Mouse (Mus musculus) forebrain, embryonic 13.5 days (tissue): ENCODE measurements at regions not wholly inside any gene's neighbourhood (a gene's known extent, or its start where the extent isn't known, plus 50 kb on each side); places are given as distances from the start of the nearest gene placed in this dataset.

Experiments used
- ATAC-seq: fragments of 200-750 bp; cut with Nextera tagmentation; 2 replicates; pipeline ENCODE4 v1.8.0; 2017
- H3K27ac ChIP-seq: fragments of 300-500 bp; sonication (generic); 2 replicates; pipeline ENCODE4 v1.5.1; 2015; ENCODE audit warnings: inconsistent platforms, mild to moderate bottlenecking, moderate library complexity
- H3K27me3 ChIP-seq: fragments of 300-500 bp; sonication (generic); 2 replicates; pipeline ENCODE4 v1.6.1; 2015; ENCODE audit warnings: mild to moderate bottlenecking, inconsistent platforms
- H3K36me3 ChIP-seq: fragments of 300-500 bp; sonication (generic); 2 replicates; pipeline ENCODE4 v1.6.1; 2015; ENCODE audit warnings: mild to moderate bottlenecking, inconsistent platforms; ENCODE audit not compliant: poor library complexity, severe bottlenecking
- H3K4me1 ChIP-seq: fragments of 300-500 bp; sonication (generic); 2 replicates; pipeline ENCODE4 v1.6.1; 2015; ENCODE audit warnings: inconsistent platforms
- H3K4me2 ChIP-seq: fragments of 300-500 bp; sonication (generic); 2 replicates; pipeline ENCODE4 v1.6.1; 2015; ENCODE audit warnings: inconsistent platforms, mild to moderate bottlenecking, moderate library complexity
- H3K4me3 ChIP-seq: fragments of 300-500 bp; sonication (generic); 2 replicates; pipeline ENCODE4 v1.5.1; 2015; ENCODE audit warnings: mild to moderate bottlenecking, inconsistent platforms
- H3K9ac ChIP-seq: fragments of 300-500 bp; sonication (generic); 2 replicates; pipeline ENCODE4 v1.6.1; 2015; ENCODE audit warnings: mild to moderate bottlenecking, inconsistent platforms
- H3K9me3 ChIP-seq: fragments of 300-500 bp; sonication (generic); replicated peaks from 2 replicates; pipeline ENCODE4 v1.6.1; 2016; ENCODE audit warnings: inconsistent platforms
- WGBS: fragments of 180-500 bp; shearing (Covaris S2); methylation state at CpG from one replicate; pipeline ENCODE4 v1.1.7; 2015; 5-methylcytosine and 5-hydroxymethylcytosine counted together

DNA sequence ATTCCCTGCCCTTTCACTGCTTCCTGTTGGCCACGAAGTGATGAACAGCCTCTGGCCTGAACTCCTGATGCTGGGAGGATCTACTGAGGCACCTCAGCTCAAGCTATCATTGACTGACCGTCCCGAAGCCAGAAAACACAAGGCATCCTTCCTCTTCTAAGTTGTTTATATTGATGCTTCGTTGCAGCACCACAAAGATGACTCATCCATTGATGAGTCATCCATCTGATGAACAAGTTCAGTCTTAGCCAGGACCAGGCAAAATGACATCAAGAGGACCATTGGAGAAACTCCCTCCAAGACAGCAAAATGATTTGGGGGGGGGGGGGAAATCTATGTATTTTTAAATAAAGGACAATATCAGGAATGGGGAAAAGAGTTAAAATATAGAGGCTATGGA lies 144.5 kb downstream of the Rab28 start:
- Histone ChIP-seq H3K4me1 (no peaks in the 10 kb centered on the region), H3K27me3 (no peaks in the 10 kb centered on the region), H3K9ac (no peak overlapping the region), H3K27ac (no peak overlapping the region), H3K4me2 (no peak overlapping the region), H3K4me3 (no peak overlapping the region), H3K9me3 (no peaks in the 10 kb centered on the region), H3K36me3 (no peaks in the 10 kb centered on the region)
- ATAC-seq = no peak
- WGBS = 84% methylated on average over 4 of the region's 4 CpGs

DNA sequence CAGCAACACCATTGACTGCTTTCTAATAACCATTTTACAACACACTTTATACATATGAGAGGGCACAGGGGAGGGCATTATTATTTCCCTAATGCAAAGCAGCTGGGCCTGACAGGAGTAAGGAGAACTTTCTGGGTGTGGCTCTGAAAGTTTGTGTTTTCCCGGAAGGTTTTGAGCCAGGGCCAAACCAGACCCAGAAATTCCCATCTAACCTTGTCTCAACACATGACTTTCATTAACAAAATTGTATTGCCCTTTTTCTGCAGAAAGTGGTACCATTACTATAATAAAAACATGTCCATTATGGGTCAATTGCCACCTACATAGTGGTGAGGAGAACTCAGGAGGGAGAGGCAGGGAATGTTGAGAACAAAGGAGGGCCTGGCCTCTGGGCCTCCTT lies 145.7 kb downstream of the Rab28 start:
- Histone ChIP-seq H3K4me2 (no peak overlapping the region), H3K9me3 (no peaks in the 10 kb centered on the region), H3K27me3 (no peaks in the 10 kb centered on the region), H3K27ac (no peak overlapping the region), H3K4me3 (no peak overlapping the region), H3K4me1 (no peaks in the 10 kb centered on the region), H3K36me3 (no peaks in the 10 kb centered on the region), H3K9ac (no peak overlapping the region)
- no peak for ATAC-seq
- 91% methylated on average over 1 of the region's 1 CpGs for WGBS

DNA sequence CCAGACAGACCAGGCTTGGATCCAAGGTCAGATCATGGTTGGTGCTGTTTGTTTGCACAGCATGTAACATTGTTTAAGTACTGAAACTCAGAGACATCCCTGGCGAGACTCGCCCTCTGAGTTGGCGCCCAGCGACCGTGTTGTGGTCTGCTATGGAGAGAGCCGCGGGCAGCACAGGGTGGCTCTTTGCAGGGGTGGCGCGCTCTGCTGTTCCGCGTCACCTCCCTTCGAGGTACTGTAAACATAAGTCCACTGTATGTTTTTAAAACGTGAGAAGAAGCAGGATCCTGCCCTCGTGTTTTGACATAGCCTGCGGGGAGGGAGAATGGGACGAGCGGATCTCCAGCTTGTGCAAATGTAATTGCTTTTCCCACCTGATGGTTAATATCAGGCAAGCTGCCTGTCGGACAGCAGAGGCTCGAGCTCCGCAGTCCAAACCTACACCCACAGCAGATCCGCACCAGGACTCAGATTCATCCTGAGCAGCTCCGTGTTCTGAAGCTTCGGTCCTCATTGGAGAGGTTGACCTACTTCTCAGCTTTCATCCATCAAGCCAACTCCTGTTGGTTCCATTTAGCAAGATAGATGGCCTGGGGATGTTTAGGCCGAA lies 151.2 kb downstream of the Rab28 start:
- Histone ChIP-seq H3K9me3 (no peaks in the 10 kb centered on the region), H3K27me3 (no peaks in the 10 kb centered on the region), H3K9ac (no peak overlapping the region), H3K27ac (no peak overlapping the region), H3K4me1 (no peaks in the 10 kb centered on the region), H3K4me2 (peak overlapping the region; percentile 33; the same call in 1 of the 2 replicates), H3K36me3 (no peaks in the 10 kb centered on the region), H3K4me3 (no peak overlapping the region)
- ATAC-seq = peak; percentile 45; the same call in 1 of the 2 replicates
- WGBS = 56% methylated on average over 24 of the region's 24 CpGs

DNA sequence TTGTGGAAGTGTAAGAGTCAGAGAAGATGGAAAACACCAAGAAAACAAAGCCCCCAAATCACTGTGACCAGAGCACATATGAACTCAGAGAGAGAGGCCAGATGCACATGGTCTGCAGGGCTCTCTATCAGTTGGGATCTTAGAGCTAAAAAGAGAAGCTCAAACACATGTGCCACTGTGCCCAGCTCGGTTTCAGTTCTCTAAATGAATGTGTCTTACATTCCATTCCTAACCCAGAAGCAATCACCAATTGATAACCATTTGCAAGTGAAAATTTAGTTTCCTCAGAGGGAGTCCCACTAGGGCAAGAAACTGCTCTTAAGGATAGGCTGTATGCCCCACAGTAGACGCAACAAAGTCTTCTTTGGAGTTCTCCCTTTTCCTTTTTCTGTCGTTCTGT lies 153.6 kb downstream of the Rab28 start:
- H3K9me3 ChIP-seq = no peaks in the 10 kb centered on the region
- H3K9ac ChIP-seq = no peak overlapping the region
- no peak for ATAC-seq
- no peaks in the 10 kb centered on the region for H3K36me3 ChIP-seq
- no peaks in the 10 kb centered on the region for H3K27me3 ChIP-seq
- no peak overlapping the region for H3K27ac ChIP-seq
- H3K4me2 ChIP-seq = no peak overlapping the region
- WGBS = 83% methylated on average over 3 of the region's 3 CpGs
- H3K4me3 ChIP-seq = no peak overlapping the region
- H3K4me1 ChIP-seq = no peaks in the 10 kb centered on the region

GRCm38 (mm10) chr5:41550063-41550462 lies 157.9 kb downstream of the Rab28 start:
- 80% methylated on average over 2 of the region's 2 CpGs for WGBS
- no peak overlapping the region for H3K9ac ChIP-seq
- no peak overlapping the region for H3K27ac ChIP-seq
- no peak overlapping the region for H3K4me2 ChIP-seq
- no peak for ATAC-seq
- no peaks in the 10 kb centered on the region for H3K4me1 ChIP-seq
- H3K27me3 ChIP-seq = no peaks in the 10 kb centered on the region
- H3K9me3 ChIP-seq = no peaks in the 10 kb centered on the region
- H3K4me3 ChIP-seq = no peak overlapping the region
- H3K36me3 ChIP-seq = no peaks in the 10 kb centered on the region

DNA sequence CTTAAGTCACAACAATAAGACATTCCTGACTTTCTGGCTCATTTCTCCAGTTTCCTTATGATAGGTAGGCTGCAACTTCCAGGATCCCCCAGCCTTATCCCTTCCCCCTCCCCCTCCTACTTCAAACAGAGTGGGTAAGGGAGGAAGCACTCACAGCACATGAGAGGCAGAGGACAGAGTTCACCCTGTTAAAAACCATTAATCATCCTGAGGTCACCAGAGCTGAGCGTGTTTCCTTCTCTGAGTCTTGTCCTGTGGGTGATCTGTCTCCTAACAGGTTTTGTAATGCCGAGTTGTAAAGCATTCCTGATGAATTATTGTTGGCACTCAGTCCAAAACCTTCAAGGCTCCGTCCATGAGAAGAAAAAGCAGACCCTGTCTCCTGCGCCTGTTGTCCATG lies 161.0 kb downstream of the Rab28 start:
- 86% methylated on average over 4 of the region's 4 CpGs for WGBS
- Histone ChIP-seq H3K27ac (no peak overlapping the region), H3K9me3 (no peaks in the 10 kb centered on the region), H3K4me1 (no peaks in the 10 kb centered on the region), H3K36me3 (no peaks in the 10 kb centered on the region), H3K4me2 (no peak overlapping the region), H3K9ac (no peak overlapping the region), H3K27me3 (no peaks in the 10 kb centered on the region), H3K4me3 (no peak overlapping the region)
- no peak for ATAC-seq

- Histone ChIP-seq H3K4me1 (no peaks in the 10 kb centered on the region), H3K27me3 (no peaks in the 10 kb centered on the region), H3K9ac (no peak overlapping the region), H3K36me3 (no peaks in the 10 kb centered on the region), H3K4me2 (no peak overlapping the region), H3K4me3 (no peak overlapping the region), H3K9me3 (no peaks in the 10 kb centered on the region), H3K27ac (no peak overlapping the region)
- 8% methylated on average over 1 of the region's 1 CpGs for WGBS
- ATAC-seq = no peak
Measured at GRCm38 (mm10) chr5:41540789-41541188, 167.2 kb downstream of the Rab28 start.

GRCm38 (mm10) chr5:41534598-41534997 lies 173.4 kb downstream of the Rab28 start:
- ATAC-seq = peak; percentile 68; the same call in 1 of the 2 replicates
- Histone ChIP-seq H3K9ac (no peak overlapping the region), H3K9me3 (no peaks in the 10 kb centered on the region), H3K36me3 (no peaks in the 10 kb centered on the region), H3K27ac (no peak overlapping the region), H3K27me3 (no peaks in the 10 kb centered on the region), H3K4me1 (no peaks in the 10 kb centered on the region), H3K4me3 (no peak overlapping the region), H3K4me2 (no peak overlapping the region)
- WGBS = 83% methylated on average over 2 of the region's 2 CpGs
